Mouse (Mus musculus) heart, postnatal 10 days (tissue): ENCODE data around the gene 2410131K14Rik. TPM values are rescaled to one million over a fixed set of nuclear protein-coding genes. Genes with fewer than 3 reads are reported as not detected.

Experiments used
- DNase-seq, 2 experiments: peaks; one replicate each; pipeline ENCODE4 v3.0.0; 2021
- intact Hi-C: fragments of 180-260 bp; cut with DNase I; formaldehyde crosslinking; loops from one replicate; pipeline ENCODE4 v1.15.1; 2025
- total RNA-seq, 2 experiments: library from RNA; stranded (reverse); gene quantifications; 2 replicates each; pipeline ENCODE4 v1.2.3; 2021

Gene 2410131K14Rik
- total RNA-seq, 2 experiments from 2014 or later: 7.1 to 7.8 TPM

- intact Hi-C loops: no loop called here
- DNase-seq: no peak
These were observed 15.0 kb downstream of the 2410131K14Rik start for GRCm38 (mm10) chr5:118260055-118260454.

- intact Hi-C loops: no loop called here
- DNase-seq: no peak
These were observed 15.6 kb downstream of the 2410131K14Rik start for GRCm38 (mm10) chr5:118260642-118261041.

GRCm38 (mm10) chr5:118261181-118261580 lies 16.2 kb downstream of the 2410131K14Rik start:
- no peak for DNase-seq
- intact Hi-C loops: no loop called here

DNA sequence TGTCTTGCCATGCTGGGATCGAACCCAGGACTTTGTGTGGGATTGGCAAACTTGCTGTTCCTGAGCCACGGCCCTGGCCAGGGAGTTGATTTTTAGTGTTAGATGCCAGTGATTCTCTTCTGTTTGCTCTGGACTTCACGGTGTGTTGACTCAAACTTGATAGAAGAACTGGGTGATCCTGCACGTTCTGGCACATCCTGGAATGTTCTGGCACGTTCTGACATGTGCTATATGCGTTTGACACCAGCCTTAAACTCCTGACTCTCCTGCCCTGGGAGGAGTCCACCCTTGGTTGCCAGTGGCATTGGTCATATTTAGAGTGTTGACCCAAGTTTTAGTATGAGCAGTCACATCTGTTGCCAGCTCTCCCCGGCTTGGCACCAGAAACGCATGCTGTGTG lies 17.4 kb downstream of the 2410131K14Rik start:
- intact Hi-C loops: no loop called here
- DNase-seq: no peak

DNA sequence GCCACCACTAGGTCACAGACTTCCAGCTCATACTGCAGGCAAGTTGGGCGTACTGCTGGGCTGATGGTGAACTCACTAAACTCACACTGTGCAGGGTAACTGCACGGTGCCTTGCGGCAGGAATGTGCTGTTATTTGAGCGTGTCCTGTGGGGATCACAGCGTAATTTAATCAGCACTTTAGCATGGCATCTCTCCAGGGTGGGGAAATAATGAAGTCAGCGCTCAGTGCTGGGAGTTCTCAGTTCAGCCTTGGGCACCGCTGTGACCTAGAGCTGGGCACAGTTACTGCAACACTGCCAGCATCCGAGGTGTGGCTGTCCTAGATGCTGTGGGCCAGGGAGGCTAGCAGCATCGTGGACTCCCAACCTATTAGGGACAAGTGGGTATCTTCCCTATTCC lies 19.3 kb downstream of the 2410131K14Rik start:
- intact Hi-C loops: no loop called here
- DNase-seq: no peak

DNA sequence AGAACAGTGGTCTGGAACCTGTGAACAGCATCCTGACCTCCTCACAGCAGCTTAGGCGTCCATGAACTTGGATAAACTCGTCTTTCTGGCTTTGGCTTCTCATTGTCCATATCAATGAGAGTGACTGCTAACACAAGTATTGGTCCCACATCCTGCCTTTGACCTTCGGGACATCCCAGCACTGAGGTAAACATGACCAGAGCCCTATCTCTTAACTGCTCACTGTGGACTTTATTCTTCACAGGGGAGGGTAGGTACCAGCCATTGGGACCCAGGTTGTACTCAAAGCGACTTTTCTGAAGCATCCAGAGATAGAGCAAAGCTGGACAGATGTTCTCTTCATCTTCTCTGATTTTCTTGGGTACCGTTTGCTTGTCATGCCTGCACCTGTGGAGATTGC lies 20.3 kb downstream of the 2410131K14Rik start:
- intact Hi-C loops: loop anchor here (5.0 kb wide), 1 partner anchor 392 kb away; no protein-coding TSS in a partner anchor
- no peak for DNase-seq

DNA sequence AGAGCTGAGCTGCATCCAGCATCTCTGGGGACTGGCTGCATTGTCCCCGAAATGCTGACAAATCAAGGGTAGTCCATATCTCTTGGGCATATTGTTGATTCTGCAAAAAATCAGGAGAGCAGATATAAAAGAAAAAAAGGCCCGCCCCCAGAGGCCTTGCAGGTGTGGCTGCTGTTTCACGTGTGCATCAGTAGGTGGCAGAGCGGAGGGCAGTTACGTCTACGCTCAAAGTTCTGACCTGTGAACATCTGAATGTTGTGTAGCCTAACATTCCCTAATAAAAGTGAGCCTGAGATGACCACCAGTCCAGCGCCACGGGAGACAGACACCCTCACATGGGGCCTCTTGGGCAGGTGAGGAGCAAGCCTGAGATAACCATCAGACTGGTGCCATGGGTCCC lies 21.3 kb downstream of the 2410131K14Rik start:
- intact Hi-C loops: loop anchor here (5.0 kb wide), 1 partner anchor 391 kb away; no protein-coding TSS in a partner anchor

DNA sequence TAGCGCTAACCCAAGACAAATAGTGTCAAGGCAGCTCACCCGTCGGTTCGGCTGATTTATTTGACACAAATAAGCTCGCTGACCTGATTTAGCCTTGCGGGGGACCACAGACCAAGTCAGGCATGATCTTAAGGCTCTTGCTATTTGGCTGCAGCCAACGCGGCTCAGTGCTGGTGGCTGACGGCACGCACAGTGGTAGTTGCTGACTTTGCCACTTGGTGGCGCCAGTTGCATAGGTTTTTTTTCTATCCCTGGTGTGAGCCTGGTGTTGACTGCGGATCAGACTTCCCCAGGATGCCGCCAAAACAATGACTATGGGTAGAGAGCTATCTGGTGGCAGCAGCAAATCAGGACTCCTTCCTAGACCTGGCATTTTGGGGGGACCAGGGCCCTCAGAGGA lies 24.0 kb downstream of the 2410131K14Rik start:
- DNase-seq: peak; percentile 91 to 95
- intact Hi-C loops: loop anchor here (1.0 to 5.0 kb wide), 4 partner anchors 58 to 487 kb away; no protein-coding TSS in a partner anchor

More for the DNA sequence above, 21.3 kb downstream of the 2410131K14Rik start:
- DNase-seq: no peak

DNA sequence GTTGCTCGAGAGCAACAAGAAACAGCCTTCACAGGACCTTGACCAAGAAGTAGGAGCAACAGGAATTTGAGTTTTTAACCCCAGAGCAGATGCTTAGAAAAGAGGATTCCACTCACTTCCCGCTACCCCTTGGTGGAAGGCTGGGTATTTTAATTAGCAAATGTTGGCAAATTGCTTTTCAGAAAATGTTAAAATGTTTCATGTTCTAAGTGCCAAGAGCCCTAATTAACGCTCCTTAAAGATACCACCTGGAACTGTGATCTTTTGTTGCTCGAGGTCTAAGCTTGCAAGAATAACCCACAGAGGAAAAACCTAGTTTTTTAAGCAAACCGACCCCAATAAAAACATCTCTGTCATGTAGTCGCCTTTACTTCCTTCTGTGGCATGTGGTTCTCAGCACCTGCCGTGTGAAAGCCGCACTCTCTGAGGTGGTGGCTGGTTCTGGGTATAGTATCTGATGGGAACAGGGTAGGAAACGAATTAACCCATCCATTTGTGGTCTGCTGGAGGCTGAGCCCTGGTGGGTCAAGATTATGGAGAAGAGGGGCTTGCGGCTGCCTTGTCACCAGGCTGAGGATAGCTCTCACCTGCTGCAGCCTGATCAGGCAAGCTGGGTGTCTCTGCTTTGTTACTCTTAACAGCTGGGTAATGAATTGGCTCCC lies 26.6 kb downstream of the 2410131K14Rik start:
- DNase-seq: no peak
- intact Hi-C loops: no loop called here

DNA sequence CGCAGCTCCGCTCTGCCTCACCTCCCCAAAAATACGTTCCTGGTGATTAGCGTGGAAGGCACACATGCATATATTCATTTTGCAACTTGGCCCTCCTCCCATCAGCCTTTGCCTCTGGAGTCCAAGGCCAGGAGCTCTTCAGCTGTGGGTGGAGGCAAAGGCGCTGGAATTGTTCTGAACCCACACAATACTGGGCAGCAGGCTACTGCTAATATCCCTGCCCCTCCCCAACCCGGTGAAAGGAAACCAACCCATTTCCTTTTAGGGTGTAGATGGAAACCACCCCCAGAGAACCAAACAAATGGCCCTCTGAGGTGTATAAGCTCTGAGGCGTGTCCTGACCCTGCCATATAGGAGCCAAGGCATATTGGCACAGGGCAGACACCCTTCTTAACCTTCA lies 28.4 kb downstream of the 2410131K14Rik start:
- DNase-seq: no peak
- intact Hi-C loops: no loop called here

DNA sequence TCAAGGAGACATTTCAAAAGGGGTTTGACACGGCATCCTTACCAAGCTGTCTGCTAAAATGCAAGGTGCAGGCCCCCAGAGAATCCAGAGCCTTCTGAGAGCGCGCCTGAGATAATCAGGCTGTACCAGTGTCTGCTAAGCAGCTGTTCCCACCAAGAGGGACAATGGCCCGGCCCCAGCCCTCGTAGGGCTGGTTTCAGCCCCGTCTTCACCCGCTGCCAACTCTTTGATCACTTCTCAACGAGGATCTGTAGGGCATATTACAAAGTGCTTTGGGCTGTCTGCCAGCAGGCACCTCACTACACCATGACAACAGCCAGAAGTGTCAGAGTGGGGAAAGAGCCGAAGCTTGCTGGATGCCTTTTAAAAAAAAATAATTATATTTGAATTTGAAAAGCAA lies 29.5 kb downstream of the 2410131K14Rik start:
- peak; percentile 38 to 44 for DNase-seq
- intact Hi-C loops: no loop called here

DNA sequence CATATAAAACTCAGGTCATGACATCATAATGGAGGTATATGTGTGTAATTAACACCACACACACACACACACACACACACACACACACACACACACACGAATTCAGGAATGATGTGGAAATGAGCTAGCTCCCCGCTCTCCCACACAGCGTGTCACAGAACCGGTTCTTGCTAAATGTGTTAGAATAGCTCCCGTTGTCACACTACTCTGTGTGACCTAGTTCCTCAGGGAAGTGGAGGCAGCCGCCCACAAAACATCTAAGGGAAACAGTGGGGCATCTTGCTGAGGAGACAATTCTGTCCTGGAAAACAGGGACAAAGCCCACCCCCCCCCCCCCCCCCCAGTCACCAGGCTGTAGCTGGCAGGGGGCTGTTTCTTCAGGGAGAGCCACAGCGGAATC lies 31.3 kb downstream of the 2410131K14Rik start:
- DNase-seq: no peak
- intact Hi-C loops: no loop called here

GRCm38 (mm10) chr5:118276711-118277110 lies 31.7 kb downstream of the 2410131K14Rik start:
- intact Hi-C loops: no loop called here
- no peak for DNase-seq

DNA sequence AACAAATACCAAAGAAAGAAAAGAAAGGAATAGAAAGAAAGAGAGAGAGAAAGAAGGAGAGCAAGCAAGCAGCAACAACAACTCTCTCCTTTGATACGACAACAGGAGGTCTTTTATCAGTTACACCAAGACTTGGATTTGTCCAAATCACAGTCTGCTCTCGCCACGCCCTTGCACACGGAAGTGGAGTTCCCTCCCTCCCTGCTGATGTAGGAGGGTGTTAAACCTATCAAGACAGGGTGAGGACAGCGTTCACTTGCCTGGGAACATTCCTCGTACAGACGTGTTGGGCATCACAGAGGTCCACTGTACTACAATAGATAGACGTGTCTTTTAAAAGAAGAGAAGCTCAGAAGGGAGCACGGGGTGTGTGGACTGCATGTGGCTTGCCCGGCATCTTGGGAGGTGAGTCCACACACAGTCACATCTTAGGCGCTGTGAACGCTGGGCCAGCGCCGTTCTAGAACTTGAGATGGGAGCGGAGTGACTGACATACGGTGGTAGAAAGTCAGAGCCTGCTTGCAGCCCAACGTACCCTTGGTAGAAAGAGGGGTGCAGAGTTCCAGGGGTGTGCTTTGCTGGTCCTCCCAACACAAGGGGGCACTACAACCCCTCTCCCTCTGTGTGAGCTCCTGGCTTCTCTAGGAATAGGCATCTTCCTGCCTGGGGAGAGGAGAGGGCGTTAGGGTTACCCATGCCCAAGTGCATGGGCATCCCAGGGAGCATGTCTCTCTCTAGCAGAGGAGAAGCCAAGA lies 32.9 kb downstream of the 2410131K14Rik start:
- intact Hi-C loops: no loop called here
- DNase-seq: no peak

- no peak for DNase-seq
- intact Hi-C loops: no loop called here
These were observed 46.4 kb downstream of the 2410131K14Rik start for GRCm38 (mm10) chr5:118291453-118291852.

DNA sequence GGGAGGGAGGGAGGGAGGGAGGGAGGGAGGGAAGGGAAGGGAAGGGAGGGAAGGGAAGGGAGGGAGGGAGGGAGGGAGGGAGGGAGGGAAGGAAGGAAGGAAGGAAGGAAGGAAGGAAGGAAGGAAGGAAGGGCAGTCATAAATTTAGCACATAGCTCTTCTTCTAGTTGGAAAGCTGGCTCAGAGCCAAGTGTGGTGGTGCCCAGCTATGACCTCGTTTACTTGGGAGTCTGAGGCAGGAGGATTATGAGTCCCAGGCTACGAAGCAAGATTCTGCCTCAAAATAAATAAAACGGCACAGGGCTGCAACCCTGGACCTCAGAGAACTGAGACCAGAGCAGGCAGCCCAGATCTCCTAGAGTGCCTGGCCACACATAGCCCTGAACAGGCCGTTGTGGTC lies 47.4 kb downstream of the 2410131K14Rik start:
- intact Hi-C loops: no loop called here
- DNase-seq: no peak

- peak; percentile 92 for DNase-seq
- intact Hi-C loops: no loop called here
These were observed 49.2 kb downstream of the 2410131K14Rik start for GRCm38 (mm10) chr5:118294086-118294864.

- intact Hi-C loops: no loop called here
- no peak for DNase-seq
These were observed 49.8 kb downstream of the 2410131K14Rik start for GRCm38 (mm10) chr5:118294865-118295258.

DNA sequence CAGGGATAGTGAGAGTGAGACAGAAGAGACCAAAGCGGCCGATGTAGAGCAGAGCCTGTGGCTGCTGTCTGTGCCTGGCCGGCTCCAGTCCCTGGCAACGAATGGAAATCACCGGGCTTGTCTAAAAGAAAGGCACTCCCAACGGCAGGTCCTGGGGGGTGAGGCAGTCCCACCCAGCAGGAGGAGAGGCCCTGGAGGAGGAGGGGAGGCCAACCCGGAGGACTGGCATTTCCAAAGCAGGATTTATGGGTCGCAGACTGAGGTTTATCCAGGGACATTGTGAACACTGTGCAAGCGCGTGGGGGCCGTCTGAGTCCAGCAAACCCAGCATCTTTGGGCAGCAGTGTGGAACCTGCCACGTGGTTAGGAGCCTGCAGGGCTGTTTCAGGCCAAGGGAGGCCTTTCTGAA lies 52.3 kb downstream of the 2410131K14Rik start:
- intact Hi-C loops: no loop called here
- no peak for DNase-seq

GRCm38 (mm10) chr5:118299720-118300400 lies 54.8 kb downstream of the 2410131K14Rik start:
- DNase-seq: no peak
- intact Hi-C loops: no loop called here
